Mouse (Mus musculus) thymus, postnatal 0 days (tissue): ENCODE data around the gene Foxr1. TPM values are rescaled to one million over a fixed set of nuclear protein-coding genes. Genes with fewer than 3 reads are reported as not detected.
"Not testable (repeated sequence)": the region's sequence is repeated elsewhere in the genome, so short reads cannot be mapped to it uniquely, and the experiment has no call there.

Experiments used
- DNase-seq: peaks from one replicate; pipeline ENCODE4 v3.0.0-alpha.2; 2015; ENCODE audit warnings: low spot score
- polyA plus RNA-seq: library from polyadenylated mRNA; unstranded; fragments of >200 nt; fragmentation: Nextera tagmentation; extraction: Ambion mirVana; gene quantifications from 2 replicates; pipeline ENCODE4 v1.2.1, GENCODE M21; 2015

Foxr1 gene
- polyA plus RNA-seq, 1 experiment from 2014 or later, result not detected

DNA sequence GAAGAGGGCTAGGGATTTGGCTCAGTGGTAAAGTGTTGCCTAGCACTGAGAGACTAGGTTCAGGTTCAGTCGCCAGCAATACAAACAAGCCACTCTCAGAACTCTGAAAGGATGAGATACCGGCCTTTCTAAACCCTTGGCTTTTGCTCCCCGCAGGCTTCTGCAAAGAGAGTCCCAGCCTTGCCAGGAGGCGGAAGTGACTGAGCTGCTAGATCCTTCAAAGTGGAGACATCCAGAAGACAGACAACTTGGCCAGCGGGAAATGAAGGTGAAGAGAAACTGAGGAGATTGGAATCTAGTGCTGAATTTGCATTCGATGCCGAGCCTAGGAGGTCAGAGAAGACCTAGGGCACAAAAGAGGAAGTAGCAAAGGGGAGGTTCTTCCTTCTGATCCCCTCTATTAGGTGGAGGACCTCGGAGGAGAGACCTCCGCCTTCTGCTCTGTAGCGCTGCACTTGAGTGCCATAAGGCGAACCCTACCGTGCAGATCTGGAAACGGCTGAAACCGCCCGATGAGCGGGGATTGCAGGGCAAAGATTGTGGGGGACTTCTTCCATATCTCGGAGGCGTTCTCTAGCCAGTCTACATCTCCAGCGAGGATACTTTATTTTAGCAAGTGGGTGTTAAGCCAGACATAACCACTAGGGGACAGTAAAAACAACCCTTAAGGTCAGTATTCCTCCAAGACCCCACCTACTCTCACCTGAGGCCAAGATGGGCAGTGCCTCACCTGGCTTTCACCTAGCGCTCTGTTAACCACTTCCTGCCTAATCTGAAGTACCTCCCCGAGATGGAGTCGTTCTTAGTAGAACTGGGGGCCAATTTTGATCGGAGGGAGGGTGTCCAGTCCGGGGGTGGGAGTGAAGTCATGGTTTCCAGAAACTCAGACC, 36.6 kb upstream of the Foxr1 start:
- DNase-seq, result peak; percentile 77

DNA sequence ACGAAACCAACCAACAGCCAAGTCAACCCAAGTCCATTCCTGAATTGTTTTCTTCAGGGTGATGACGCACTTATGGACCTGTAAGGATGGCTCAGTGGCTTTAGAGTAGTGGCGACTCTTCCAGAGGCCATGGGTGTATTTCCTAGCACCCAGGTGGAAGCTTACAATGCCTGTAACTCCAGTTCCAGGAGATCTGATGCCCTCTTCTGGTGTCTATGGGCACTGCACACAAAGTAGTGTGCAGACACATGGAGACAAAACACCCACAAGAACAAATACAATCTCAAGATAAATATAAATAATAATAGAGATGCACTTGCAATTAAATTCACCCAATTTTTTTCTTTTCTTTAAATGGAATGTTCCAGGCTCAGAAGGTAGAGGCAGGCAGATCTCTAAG, 35.0 kb upstream of the Foxr1 start:
- no peak for DNase-seq

DNA sequence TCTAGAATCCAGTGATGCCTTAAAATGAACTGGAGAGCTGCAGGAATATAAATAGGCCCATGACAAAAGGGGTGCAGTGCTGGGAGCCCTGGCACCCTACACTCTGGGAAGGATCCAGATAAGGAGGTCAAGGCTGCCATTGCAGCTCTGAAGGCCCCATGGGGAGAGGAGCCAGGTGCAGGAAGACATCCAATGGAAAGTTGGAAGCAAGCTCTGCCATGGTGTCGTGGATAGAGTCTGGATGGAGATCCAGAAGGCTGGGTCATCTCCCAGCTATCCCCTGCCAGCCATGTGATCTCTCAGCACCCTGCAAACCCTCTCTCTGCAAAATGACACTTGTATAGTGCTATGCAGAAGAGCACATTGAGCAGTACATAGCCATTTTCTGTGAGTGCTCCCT, 33.4 kb upstream of the Foxr1 start:
- DNase-seq, result no peak

DNA sequence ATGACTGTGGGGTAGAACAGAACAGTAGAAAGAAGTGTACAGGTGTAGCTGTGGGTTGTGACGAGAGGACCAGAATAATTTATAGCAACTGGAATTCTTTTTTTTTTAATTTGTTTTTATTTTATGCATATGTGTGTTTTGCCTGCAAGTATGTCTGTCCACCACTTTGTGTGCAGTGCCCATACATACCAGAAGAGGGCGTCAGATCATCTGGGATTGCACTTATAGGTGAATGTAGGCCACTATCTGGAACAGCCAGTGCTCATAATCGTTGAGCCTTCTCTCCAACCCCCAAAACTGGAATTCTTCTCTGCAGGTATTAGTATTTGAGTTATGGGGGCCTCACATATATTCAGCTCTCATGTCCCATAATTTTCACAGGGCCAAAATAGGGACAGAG, 32.2 kb upstream of the Foxr1 start:
- peak; percentile 24 for DNase-seq

DNA sequence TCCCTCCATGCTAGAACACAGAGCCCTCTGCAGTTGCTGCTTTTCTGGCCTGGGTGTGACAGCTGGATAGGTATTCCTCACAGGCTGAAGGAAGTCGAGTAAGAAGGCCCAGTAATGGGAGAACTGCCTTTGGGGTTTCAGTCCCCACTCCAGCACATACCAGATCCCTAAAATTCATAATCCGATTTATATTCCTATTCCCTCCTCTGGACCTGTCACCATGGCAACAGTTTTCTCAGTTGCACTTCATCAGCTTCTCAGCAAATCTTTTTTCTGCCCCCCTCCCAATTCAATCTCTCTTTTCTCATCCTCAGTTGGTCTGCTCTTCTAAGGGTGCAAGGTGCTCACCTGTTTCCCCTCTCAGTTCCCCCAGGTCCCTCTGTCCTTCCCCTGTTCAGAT, 27.9 kb upstream of the Foxr1 start:
- DNase-seq, result no peak

DNA sequence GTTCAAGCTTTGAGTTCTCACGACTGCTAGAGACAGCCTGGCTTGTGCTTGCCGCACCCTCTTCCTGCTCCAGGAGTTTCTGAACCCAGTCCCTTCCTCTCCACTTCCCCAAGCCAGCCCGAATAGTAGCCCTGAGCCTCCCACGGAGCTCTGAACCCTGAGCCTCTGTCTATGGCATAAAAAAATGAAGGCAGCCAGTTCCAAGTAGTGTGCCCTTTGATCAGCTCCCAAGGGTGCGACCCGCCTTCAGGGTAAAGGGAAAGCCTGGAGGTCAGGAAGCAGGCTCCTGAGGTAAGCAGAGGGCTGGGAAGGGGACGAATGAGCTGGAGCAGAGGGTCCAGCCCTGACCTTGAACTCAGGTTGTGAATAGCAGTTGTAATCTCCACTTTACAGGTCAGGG, 27.3 kb upstream of the Foxr1 start:
- DNase-seq, result no peak

DNA sequence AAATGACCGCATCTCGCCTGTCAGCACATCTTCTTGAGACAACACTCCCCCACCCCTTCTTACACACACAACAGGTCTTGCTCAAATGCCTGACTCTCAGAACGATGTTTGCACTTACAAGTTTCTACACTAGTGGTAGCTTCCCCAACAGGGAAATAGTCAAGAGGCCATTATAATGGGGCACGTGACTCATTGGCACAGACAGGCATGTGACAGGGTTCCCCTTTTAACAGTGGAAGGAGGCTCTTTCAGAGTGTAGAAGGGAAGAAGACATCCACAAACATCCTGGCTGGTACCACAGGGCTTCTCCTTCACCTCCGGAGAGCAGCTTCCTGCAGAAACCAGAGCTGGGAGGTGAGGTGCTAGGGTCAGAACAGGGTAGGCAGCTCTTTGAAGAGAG, 21.0 kb upstream of the Foxr1 start:
- no peak for DNase-seq

DNA sequence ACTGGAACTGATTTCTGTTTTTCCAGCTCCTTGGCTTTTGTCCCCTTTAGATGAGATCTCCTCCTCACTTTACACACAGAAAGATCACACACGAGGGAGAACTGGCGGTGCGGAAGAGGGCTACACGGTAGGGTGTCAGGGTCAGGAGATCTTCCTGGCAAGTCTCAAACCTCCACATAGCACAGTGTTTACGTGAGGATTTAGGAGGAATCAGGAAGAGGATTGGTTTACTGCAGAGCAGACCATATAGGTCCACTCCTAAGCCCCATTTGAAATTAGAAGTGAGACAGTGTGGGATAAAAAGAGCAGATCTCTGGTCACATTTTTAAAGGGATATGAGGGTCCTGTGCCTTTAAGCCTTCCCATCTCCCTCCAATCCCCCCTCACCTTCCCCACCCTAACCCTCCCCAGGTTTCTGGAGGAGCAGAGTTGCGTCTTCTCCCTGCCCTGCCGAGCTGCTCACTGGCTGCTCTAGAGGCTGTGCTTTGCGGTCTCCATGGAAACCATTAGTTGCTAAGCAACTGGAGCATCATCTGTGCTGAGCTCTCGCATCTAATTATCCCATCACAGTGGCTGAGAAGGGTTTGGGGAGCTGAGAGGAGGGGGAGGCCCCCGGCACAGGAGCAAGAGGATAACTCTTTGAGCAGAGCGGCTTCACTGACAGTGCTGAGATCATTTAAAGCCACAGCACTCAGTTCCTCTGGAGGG, 16.3 kb upstream of the Foxr1 start:
- DNase-seq, result peak; percentile 32

DNA sequence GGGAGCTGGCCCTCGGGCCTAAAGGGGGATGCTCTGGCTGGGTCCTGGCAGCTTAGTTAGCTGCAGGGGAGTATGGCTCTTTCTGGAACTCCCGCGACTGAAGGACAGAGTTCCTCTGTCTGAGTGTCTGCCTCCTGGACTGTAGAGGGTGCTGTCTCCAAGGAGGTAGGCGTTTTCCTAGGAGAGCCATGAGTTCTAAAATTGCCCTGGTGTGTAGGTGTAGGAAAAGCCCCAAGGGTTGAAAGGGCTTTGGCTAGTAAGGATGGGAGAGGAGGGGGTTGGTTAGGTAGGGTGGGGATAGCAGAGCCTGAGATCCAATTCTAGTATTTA, 13.9 kb upstream of the Foxr1 start, which contains the start of gene Upk2:
Upk2 (minus strand) TSS at position 86 of the 330 bp plus-strand sequence.
- no peak for DNase-seq

DNA sequence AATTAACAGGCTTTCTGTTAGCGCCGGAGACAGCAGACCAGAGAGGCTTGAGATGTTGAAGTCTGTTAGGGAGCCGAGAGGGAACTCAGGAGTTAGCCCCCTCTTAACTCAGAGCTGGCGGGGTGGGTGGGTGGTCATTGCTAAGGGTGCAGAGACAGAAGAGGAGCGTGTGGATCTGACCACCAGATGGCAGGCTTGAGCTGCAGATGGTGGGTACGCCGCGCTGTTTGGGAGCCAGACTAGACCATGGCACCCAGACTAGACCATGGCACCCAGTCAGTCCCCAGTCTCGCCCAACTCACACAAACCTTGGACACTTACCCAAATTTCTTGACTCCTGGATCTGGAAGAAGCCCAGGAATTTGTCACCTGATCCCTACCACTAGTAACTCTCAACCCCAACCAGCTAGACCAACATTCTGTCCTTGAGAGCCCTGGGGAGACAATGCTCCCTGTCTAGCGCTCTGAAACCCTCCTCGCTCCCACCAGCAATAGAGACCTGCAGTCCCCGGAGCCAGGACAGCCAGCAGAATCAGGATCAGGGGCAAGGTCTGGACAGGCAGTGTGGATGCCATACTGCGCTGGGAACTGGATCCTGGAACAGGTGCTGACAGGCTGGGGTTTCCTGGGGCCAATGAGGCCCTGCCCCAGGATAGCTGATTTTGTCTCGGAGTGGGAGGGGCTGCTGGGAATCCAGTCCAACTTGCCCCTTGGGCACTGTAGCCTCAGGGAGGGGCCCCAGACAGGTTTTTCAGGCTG, 13.4 kb upstream of the Foxr1 start:
- peak; percentile 82 for DNase-seq

DNA sequence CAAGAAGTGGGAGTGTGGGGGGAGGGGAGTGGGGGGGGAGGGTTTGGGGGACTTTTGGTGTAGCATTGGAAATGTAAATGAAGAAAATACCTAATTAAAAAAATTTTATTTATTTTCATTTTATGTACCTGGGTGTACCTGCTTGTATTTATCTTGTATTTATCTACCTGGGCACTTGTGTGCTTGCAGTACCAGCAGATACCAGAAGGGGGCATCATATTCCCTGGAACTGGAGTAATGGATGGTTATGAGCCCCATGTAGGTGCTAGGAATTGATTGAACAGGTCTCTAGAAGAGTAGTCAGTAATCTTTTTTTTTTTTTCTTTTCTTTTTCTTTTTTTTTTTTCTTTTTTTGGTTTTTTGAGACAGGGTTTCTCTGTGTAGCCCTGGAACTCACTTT, 9.5 kb upstream of the Foxr1 start:
- DNase-seq, result peak; percentile 20

DNA sequence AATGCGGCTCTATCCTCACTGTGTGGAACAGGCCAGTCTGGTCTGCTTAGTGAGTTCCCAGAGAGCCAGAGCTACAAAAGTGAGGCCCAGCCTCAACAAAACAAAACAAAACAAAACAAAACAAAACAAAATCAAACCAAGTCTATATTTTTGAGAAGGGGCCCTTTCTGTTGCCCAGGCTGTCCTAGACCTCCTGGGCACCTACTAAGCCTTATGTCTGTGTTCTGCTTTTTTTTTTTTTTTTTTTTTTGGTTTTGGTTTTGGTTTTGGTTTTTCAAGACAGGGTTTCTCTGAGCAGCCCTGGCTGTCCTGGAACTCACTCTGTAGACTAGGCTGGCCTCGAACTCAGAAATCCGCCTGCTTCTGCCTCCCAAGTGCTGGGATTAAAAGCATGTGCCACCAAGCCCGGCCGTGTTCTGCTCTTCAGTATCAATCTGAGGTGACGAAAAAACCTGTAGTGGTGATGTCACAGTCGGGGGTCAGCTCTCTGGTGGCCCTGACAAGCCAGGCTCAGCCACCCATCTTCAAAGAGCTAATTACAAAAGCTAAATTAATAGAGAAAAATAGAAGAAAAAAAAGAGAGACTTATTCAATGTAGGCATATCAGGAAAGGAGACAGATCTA, 3.6 kb upstream of the Foxr1 start:
- DNase-seq, result not testable (repeated sequence)

DNA sequence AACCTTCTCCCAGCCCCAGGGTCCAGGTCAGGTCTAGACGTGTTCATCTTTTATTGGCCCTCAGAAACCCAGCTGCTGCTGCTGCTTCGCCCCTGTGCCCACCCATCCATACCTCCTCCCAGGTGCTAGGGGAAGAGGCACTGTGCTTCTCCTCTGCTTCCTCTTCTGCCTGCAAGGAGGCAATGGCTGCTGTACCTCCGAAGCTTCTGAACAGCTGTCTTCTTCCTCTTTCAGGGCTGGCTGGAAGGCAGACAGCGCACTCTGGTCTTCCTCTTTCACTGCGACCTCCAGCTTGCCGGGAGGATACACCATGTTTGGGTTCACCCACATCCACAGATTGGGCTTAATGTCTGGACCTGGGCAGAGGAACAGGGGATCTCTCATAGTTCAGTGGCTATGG, 5.2 kb downstream of the Foxr1 start:
- no peak for DNase-seq

DNA sequence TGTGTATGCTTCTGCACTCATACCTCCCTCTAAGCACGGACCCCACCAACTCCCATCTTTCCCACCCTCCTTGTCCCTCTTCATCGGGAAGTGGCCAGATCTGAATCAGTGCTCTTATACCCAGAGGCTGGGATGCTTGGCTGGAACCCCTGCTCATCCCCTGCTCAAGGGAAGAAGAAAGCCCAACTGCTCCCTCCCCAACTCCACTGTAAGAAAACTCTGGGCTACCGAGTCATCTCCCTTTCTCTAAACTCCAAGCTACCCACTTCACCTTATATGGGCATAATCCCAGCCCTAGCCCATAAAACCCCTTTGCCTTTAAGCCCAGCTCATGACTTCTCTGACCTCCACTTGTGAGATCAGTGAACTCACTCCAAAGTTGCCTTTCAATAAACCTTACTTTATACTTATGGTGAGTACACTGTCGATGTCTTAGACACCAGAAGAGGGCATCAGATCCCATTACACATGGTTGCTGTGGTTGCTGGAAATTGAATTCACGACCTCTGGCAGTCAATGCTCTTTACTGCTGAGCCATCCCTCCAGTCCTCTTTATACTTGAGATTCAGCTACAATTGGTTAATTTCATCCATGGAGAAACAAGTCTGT, 8.3 kb downstream of the Foxr1 start:
- no peak for DNase-seq

DNA sequence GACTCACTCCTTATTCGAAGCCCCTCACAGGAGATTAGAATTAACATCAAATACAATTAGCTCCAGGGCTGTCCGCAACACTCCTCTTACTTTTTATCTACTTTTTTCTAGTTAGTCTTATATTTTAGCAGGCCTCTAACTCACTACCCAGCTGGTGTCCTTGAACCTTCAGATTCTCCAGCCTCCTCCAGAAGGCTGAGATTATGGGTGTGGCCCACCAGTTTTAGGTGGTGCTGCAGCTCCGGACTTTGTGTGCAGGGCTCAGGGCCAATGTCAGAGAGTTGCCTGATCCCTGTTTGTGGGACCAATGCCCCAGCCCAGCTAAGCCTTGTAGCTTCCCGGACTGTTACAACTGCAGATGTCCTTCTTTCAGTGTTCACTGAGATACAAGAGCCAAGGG, 17.4 kb downstream of the Foxr1 start:
- DNase-seq, result no peak

DNA sequence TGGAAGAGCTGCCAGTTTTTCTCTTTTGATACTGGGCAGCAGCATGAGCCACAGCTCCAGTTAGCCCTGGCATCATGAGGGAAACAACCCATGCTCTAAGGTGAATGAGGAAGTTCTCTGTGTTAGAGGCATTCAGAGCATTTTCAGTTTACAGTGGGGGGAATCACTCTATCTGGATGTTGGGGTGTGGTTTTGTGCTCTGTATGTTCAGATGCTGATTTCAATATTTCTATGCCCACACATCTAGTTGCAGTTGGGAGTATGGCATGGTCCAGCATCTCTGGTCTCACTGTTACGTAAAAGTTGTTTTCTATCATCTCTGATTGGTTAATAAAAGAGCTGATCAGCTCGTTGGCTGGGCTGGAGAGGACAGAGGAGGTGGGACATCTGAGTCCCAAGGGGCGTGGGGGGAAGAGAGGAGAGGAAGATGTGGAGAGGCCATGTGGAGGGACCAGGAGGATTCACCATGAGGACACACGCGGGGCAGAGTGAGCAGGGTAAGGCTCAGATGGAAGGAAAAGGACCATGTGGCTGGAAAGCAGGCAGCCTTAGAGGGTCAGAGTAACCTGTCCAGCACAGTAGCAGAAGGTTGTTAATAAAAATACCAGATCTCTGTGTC, 20.5 kb downstream of the Foxr1 start:
- DNase-seq, result no peak

DNA sequence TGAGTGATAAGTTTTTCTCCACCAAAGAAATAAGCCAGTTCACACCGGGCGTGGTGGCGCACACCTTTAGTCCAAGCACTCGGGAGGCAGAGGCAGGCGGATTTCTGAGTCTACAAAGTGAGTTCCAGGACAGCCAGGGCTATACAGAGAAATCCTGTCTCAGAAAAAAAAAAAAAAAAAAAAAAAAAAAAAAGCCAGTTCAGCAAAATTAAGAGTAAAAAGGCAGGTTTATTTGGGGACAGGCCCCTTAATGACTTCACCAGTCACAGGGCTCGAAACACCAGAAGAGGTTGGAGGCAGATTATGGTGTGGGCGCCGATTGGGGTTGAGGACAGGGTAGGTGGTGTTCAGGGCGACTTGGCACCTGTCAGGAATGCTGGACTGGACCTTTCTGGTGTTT, 21.2 kb downstream of the Foxr1 start:
- DNase-seq, result not testable (repeated sequence)

DNA sequence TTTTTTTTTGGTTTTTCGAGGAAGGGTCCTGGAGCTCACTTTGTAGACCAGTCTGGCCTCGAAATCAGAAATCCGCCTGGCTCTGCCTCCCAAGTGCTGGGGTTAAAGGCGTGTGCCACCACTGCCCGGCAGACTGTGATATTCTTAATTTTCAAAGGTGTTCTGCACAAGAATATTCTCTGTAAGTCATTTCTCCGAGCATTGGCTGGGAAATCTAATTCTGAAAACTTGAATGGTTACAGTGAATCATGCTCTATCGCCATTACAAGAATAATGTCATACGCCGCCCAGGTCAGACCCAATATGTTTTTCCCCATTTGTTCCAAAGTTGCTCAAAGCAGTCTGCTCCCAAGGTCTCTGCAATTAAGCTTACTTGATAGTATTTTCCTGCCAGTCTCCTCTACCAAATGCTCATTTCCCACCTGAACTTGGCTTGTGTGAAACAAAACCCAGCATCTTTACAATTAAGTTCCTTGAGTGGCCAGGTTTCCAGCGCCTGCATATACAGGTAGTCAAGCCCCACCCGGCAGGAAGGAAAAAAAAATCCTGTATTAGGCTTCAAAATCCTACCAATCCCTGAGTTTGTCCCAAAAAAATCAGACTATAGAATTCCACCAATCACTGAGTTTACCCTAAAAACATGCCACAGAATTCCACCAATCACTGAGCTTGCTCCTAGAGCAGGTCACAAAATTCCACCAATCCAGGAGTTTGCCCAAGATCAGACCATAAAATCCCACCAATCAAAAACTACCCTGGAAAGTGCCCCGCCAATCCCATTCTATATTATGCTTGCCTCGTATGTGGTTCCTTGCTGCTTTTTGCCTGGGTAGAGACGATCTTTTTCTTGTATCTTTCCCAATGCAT, 22.2 kb downstream of the Foxr1 start, which contains the start of gene Ccdc84:
Ccdc84 (minus strand) TSS at position 51 of the 867 bp plus-strand sequence.
- DNase-seq, result no peak

DNA sequence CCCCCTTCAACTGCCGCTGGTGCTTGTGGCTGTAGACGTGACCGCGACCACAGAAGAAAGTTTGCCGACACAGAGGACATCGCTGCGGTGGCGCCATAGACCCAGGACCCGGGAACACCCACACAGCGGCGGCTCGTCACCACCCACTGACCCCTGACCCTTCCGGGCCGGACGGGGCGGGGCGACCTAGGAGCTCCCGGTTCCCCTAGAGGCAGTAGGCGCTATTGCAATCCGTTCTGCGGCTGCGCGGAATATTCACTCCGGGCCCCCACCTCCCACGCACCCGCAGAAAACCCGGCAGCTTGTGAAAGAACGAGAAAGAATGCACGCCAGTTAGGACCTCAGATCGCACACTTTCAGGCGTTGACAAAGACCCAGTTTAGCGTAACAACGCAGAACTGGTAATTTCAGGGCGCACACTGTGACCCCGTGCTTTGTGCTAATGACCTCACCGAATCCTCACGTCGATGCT, 23.0 kb downstream of the Foxr1 start:
- peak; percentile 93 for DNase-seq
